Mouse (Mus musculus): ENCODE results near the gene Selenow. TPM values are rescaled to one million over a fixed set of nuclear protein-coding genes. Genes with fewer than 3 reads are reported as not detected.
A peak's percentile ranks its signal among the peaks of the same experiment; 100 is the strongest.

Selenow gene
- total and polyA plus RNA-seq, 2 experiments from 2014 or later = 404 to 632 TPM

DNA sequence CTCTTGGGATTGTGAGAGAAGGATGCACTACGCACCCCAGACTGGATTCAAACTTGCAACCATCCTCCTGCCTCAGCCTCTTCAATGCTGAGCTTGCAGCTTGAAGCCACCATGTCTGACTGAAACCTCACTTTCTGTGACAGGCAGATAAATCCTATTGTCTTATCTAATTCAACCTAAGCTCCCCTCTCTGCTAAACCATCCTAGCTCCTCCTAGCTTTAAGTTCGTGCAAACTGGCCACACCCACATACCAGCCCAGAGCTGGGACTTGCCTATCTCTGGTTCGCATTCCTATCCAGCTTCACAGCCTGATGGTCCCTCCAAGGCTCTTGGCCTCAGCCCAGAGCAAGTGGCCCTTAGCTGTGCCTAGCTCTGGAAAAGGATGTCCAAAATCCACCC lies 30.2 kb upstream of the Selenow start:
- WGBS = 42% methylated on average over 3 of the region's 3 CpGs
- H3K4me2 ChIP-seq (ENCODE audit: low read depth, low read length) = no peak overlapping the region
- H3K36me3 ChIP-seq (replicated peaks; ENCODE audit: control insufficient read depth, insufficient read depth, low read length) = peaks cover 62% of the 10 kb centered on the region
- H3K9me3 ChIP-seq (replicated peaks; ENCODE audit: control insufficient read depth, low read length) = no peaks in the 10 kb centered on the region
- 0 out of 2 replicates have a peak, but pooled peaks cover 3% of the 10 kb centered on the region for H3K4me1 ChIP-seq (ENCODE audit: control insufficient read depth, insufficient read depth)
- H3K4me3 ChIP-seq (ENCODE audit: low read depth, low read length) = no peak overlapping the region
- no peak overlapping the region for H3K27ac ChIP-seq (ENCODE audit: low read depth)
- no peaks in the 10 kb centered on the region for H3K27me3 ChIP-seq (ENCODE audit: control insufficient read depth, insufficient read depth, low read length)
- H3K9ac ChIP-seq (replicated peaks; ENCODE audit: low read depth, low read length) = no peak overlapping the region
- TF ChIP-seq CTCF (IDR thresholded peaks at IDR 0.05; ENCODE audit: low read depth) = no peak
- no peak for TF ChIP-seq EP300 (IDR thresholded peaks at IDR 0.05; ENCODE audit: low read depth)
- DNase-seq (ENCODE audit: low spot score) (no peak), ATAC-seq (ENCODE audit: insufficient read depth, low read depth) (no peak)

DNA sequence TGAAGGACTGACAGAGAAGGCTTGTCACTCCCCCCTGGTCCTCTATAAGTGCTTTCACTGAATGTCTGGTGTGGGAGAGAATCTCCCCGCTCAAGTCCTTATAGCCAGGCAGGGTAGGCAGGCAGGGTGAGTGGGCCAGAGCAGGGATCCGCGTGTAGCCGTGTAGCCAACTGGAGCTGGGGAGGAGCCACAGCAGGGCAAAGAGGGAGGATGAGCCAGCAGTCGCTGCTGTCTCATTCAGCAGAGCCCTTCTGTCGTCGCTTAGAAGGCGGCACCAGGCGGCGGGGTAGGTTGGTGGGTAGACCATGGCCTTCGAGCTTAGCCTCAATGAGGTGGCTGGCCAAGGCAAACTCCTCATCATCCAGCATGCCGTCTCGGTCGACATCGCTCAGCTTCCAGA lies 27.8 kb upstream of the Selenow start:
- no peak for DNase-seq (ENCODE audit: low spot score)
- 83% methylated on average over 15 of the region's 15 CpGs for WGBS
- Histone ChIP-seq H3K36me3 (replicated peaks; ENCODE audit: control insufficient read depth, insufficient read depth, low read length) (peaks cover 49% of the 10 kb centered on the region), H3K27ac (ENCODE audit: low read depth) (no peak overlapping the region; the same call in 1 of the 2 replicates), H3K4me1 (ENCODE audit: control insufficient read depth, insufficient read depth) (peaks cover 7% of the 10 kb centered on the region), H3K9me3 (replicated peaks; ENCODE audit: control insufficient read depth, low read length) (no peaks in the 10 kb centered on the region), H3K4me2 (ENCODE audit: low read depth, low read length) (no peak overlapping the region), H3K9ac (replicated peaks; ENCODE audit: low read depth, low read length) (no peak overlapping the region), H3K4me3 (ENCODE audit: low read depth, low read length) (no peak overlapping the region), H3K27me3 (ENCODE audit: control insufficient read depth, insufficient read depth, low read length) (no peaks in the 10 kb centered on the region)
- TF ChIP-seq EP300 (IDR thresholded peaks at IDR 0.05; ENCODE audit: low read depth) (no peak), CTCF (IDR thresholded peaks at IDR 0.05; ENCODE audit: low read depth) (no peak)
- no peak for ATAC-seq (ENCODE audit: insufficient read depth, low read depth)

DNA sequence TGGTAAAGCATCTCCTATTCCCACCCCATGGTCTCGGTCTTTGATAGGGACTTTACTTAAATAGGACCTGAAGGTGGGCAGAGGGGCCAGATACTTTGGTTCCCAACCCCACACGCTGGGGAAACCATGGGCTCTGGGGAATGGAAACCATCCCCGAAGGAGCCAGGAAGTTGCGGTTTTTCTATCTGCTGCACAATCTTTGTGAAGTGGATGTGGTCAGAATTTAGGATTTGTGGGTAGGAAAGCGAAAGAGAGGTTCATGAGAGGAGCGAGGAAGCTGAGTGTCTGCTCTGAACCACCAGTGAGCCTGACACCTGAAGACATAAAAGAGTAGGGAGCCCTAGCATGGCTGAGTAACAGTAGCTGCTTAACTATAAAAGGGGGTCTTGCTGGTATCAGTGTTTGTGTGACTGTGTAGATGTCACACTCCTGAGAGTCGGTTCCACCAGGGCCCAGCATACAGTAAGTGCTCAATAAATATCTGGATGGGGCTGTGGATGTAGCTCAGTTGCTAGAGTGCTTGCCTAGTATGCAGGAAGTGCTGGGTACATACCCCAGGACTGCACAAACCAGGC lies 27.1 kb upstream of the Selenow start:
- Histone ChIP-seq H3K9ac (replicated peaks; ENCODE audit: low read depth, low read length) (no peak overlapping the region), H3K9me3 (replicated peaks; ENCODE audit: control insufficient read depth, low read length) (no peaks in the 10 kb centered on the region), H3K4me1 (ENCODE audit: control insufficient read depth, insufficient read depth) (peaks cover 12% of the 10 kb centered on the region), H3K36me3 (replicated peaks; ENCODE audit: control insufficient read depth, insufficient read depth, low read length) (peaks cover 46% of the 10 kb centered on the region), H3K27ac (ENCODE audit: low read depth) (peak overlapping the region; percentile 72), H3K4me3 (ENCODE audit: low read depth, low read length) (no peak overlapping the region), H3K27me3 (ENCODE audit: control insufficient read depth, insufficient read depth, low read length) (no peaks in the 10 kb centered on the region), H3K4me2 (ENCODE audit: low read depth, low read length) (0 out of 2 replicates have a peak overlapping the region, but pooled peaks have one; percentile 50)
- DNase-seq (ENCODE audit: low spot score) = no peak
- no peak for ATAC-seq (ENCODE audit: insufficient read depth, low read depth)
- TF ChIP-seq CTCF (IDR thresholded peaks at IDR 0.05; ENCODE audit: low read depth) = no peak
- TF ChIP-seq EP300 (IDR thresholded peaks at IDR 0.05; ENCODE audit: low read depth) = no peak
- 67% methylated on average over 7 of the region's 7 CpGs for WGBS

DNA sequence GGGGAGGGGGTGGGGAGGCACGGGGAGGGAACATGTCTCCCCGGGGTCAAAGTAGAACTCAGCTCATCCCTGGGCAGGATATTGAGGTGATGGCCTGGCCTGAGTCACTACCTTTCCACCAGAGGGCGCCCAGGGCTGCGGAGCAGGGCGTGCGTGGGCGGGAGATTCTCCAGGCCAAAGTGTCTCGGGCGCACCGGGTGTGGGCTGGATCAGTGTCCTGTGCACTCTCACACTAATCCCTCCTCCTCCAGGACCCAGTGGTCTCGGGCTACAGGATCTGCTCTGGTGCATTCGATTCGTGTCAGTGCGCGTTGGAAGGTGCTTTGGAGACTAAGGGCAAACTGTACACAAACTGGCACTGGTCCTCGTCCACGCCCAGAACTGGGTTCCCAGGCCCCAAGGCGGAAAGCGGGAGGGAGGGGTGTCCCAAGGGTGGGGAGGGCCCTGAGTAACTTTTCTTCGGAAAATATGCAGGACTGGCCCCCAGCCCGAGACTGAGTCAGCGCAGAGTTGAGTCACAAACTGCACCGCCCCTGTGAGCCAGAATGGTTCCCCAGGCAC lies 26.3 kb upstream of the Selenow start:
- H3K27me3 ChIP-seq (ENCODE audit: control insufficient read depth, insufficient read depth, low read length) = no peaks in the 10 kb centered on the region
- peak; percentile 90 for TF ChIP-seq CTCF (IDR thresholded peaks at IDR 0.05; ENCODE audit: low read depth)
- peak; percentile 67 for TF ChIP-seq EP300 (IDR thresholded peaks at IDR 0.05; ENCODE audit: low read depth)
- DNase-seq (ENCODE audit: low spot score) (peak; percentile 84), ATAC-seq (ENCODE audit: insufficient read depth, low read depth) (peak; percentile 73)
- peaks cover 46% of the 10 kb centered on the region for H3K36me3 ChIP-seq (replicated peaks; ENCODE audit: control insufficient read depth, insufficient read depth, low read length)
- H3K9ac ChIP-seq (replicated peaks; ENCODE audit: low read depth, low read length) = no peak overlapping the region
- H3K4me2 ChIP-seq (ENCODE audit: low read depth, low read length) = peak overlapping the region; percentile 50
- H3K9me3 ChIP-seq (replicated peaks; ENCODE audit: control insufficient read depth, low read length) = no peaks in the 10 kb centered on the region
- peaks cover 12% of the 10 kb centered on the region for H3K4me1 ChIP-seq (ENCODE audit: control insufficient read depth, insufficient read depth)
- H3K4me3 ChIP-seq (ENCODE audit: low read depth, low read length) = peak overlapping the region; percentile 18; the same call in 1 of the 2 replicates
- peak overlapping the region; percentile 72 for H3K27ac ChIP-seq (ENCODE audit: low read depth)
- WGBS = 4% methylated on average over 23 of the region's 23 CpGs

DNA sequence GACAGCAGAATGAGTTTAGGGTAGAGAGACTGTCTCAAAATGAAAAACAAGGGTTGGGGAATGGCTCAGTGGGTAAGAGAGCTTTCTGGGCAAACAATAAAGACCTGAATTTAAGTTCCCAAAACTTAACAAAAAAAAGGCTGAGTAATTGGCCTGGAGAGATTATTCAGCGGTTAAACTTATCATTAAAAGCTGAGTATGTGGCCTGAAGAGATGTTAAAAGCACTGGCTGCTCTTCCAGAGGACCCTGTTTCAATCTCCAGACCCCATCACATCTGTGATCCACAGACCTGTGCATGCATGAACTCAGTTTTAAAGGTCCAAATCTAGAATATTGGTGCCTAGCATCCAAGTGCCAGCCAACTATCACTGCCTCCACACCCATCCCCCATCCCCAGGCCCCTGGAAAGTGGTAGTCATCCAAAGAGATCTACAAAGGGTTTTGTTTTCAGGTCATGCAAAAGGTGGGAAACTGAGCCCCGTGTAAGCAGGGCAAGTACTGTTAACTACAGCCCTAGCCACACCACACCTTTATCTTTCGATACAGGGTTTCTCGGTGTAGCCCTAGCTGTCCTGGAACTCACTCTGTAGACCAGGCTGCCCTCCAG lies 25.6 kb upstream of the Selenow start:
- no peak for ATAC-seq (ENCODE audit: insufficient read depth, low read depth)
- Histone ChIP-seq H3K27ac (ENCODE audit: low read depth) (peak overlapping the region; percentile 72), H3K4me3 (ENCODE audit: low read depth, low read length) (no peak overlapping the region), H3K36me3 (replicated peaks; ENCODE audit: control insufficient read depth, insufficient read depth, low read length) (peaks cover 49% of the 10 kb centered on the region), H3K4me1 (ENCODE audit: control insufficient read depth, insufficient read depth) (peaks cover 12% of the 10 kb centered on the region), H3K27me3 (ENCODE audit: control insufficient read depth, insufficient read depth, low read length) (no peaks in the 10 kb centered on the region), H3K9ac (replicated peaks; ENCODE audit: low read depth, low read length) (no peak overlapping the region), H3K9me3 (replicated peaks; ENCODE audit: control insufficient read depth, low read length) (no peaks in the 10 kb centered on the region), H3K4me2 (ENCODE audit: low read depth, low read length) (no peak overlapping the region; the same call in 1 of the 2 replicates)
- DNase-seq (ENCODE audit: low spot score) = no peak
- 29% methylated on average over 4 of the region's 4 CpGs for WGBS
- no peak for TF ChIP-seq CTCF (IDR thresholded peaks at IDR 0.05; ENCODE audit: low read depth)
- no peak for TF ChIP-seq EP300 (IDR thresholded peaks at IDR 0.05; ENCODE audit: low read depth)
